Mouse (Mus musculus) ES-E14 (cell line): ENCODE results near the gene Heg1. TPM values are rescaled to one million over a fixed set of nuclear protein-coding genes. Genes with fewer than 3 reads are reported as not detected.

Experiments used
- DNase-seq: peaks from one replicate; pipeline ENCODE4 v3.0.0-alpha.2; 2013; ENCODE audit warnings: low read depth, low spot score
- H3K27ac ChIP-seq: 2 replicates; pipeline ENCODE4 v1.5.1; 2012; ENCODE audit warnings: low read depth, mild to moderate bottlenecking, low read length, moderate library complexity, mixed read lengths; ENCODE audit not compliant: poor library complexity, insufficient read depth, severe bottlenecking
- H3K36me3 ChIP-seq: 2 replicates; pipeline ENCODE4 v1.6.1; 2012; ENCODE audit warnings: mild to moderate bottlenecking, low read length, moderate library complexity, mixed read lengths; ENCODE audit not compliant: control insufficient read depth, poor library complexity, insufficient read depth, severe bottlenecking
- H3K4me1 ChIP-seq, 2 experiments: fragments of 150-350 bp in 1 of 2; sonication (generic) in 1 of 2; 2 replicates each; pipeline ENCODE4 v1.6.1; 2012; ENCODE audit warnings: low read length in 2 of 2, mild to moderate bottlenecking in 1 of 2, mixed read lengths in 1 of 2; ENCODE audit not compliant: control insufficient read depth in 2 of 2, insufficient read depth in 2 of 2, poor library complexity in 1 of 2
- H3K4me3 ChIP-seq, 2 experiments: fragments of 150-350 bp in 1 of 2; sonication (generic) in 1 of 2; 2 replicates each; pipeline ENCODE4 v1.5.1; 2012; ENCODE audit warnings: low read length in 2 of 2, low read depth in 1 of 2, mild to moderate bottlenecking in 1 of 2, mixed read lengths in 1 of 2; ENCODE audit not compliant: insufficient read depth in 1 of 2, poor library complexity in 1 of 2, severe bottlenecking in 1 of 2
- H3K9ac ChIP-seq: 2 replicates; pipeline ENCODE4 v1.6.1; 2012; ENCODE audit warnings: low read depth, mild to moderate bottlenecking, low read length, mixed read lengths; ENCODE audit not compliant: poor library complexity, insufficient read depth, severe bottlenecking
- H3K9me3 ChIP-seq: fragments of 150-350 bp; sonication (generic); 2 replicates; pipeline ENCODE4 v1.6.1; 2012; ENCODE audit warnings: low read depth, mild to moderate bottlenecking, low read length; ENCODE audit not compliant: control insufficient read depth, insufficient read depth
- CHD2 ChIP-seq: IDR thresholded peaks from 2 replicates; pipeline ENCODE4 v1.6.1; 2014; ENCODE audit warnings: mild to moderate bottlenecking, low read depth, low read length, inconsistent platforms
- HCFC1 ChIP-seq: IDR thresholded peaks from 2 replicates; pipeline ENCODE4 v1.6.1; 2012; ENCODE audit warnings: low read length, inconsistent platforms, borderline replicate concordance; ENCODE audit not compliant: insufficient read depth
- MAFK ChIP-seq: IDR thresholded peaks from 2 replicates; pipeline ENCODE4 v1.6.1; 2014; ENCODE audit warnings: mild to moderate bottlenecking, low read depth, low read length, inconsistent platforms; ENCODE audit not compliant: insufficient read depth
- ZC3H11A ChIP-seq: IDR thresholded peaks from 2 replicates; pipeline ENCODE4 v1.6.1; 2012; ENCODE audit warnings: low read depth, mild to moderate bottlenecking, inconsistent platforms, low read length, borderline replicate concordance
- ZNF384 ChIP-seq: IDR thresholded peaks from 2 replicates; pipeline ENCODE4 v1.6.1; 2012; ENCODE audit warnings: low read depth, low read length, inconsistent platforms
- in situ Hi-C, 2 experiments: fragments of 600-800 bp; cut with MboI; formaldehyde crosslinking; loops; one replicate each; pipeline ENCODE4 v1.15.1; 2025; ENCODE audit warnings: low sequenced_read_pairs in 2 of 2, inconsistent platforms in 1 of 2; ENCODE audit not compliant: unreplicated experiment in 2 of 2
- total RNA-seq: library from RNA; depleted of rRNA; stranded (reverse); fragments of 300-350 nt; gene quantifications from 2 replicates; pipeline ENCODE4 v1.2.3, GENCODE M21; 2012; rRNA removed

The Heg1 gene
- total RNA-seq, 1 experiment, result 8.7 TPM

DNA sequence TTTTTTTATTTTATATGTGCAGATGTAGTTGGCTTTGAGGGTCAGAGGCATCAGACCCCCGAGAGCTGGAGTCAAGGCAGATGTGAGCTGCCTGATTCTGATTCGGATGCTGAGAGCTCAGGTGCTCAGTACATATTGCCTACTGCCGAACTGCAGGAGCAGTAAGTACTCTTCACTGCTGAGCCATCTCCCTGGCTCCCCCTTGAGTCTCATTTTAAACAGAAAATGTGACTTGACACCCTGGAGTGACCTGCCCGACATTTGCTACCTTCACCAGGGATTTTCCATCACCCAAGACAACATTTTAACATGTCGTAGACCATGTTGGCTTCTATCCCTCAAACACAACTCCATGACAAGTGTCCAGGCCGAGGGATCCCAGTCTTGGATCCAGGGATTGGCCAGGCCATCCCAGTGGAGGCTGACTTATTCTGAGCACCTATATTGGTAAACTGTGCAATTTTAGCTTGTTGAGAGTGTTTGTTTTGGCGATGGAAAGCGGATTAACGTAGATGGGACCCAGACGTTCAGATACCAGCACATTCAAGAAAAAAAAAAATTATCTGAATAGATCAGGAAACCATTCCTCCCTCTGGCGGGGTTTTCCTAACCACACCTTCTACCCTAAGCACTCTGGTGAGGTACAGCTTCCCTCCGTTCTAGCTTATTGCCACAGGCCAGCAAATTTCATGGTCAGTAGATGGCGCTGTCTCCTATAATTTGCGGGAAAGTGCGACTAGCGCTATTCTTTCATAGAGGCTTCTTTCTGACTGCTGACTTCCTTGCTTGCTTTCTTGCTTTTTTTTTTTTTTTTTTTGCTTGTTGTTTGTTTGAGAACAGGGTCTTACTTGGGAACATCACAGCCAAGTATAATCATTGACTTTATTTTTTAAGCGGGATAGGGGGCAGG is 136.4 kb downstream of the Heg1 start:
- H3K36me3 ChIP-seq, result no peaks in the 10 kb centered on the region
- H3K27ac ChIP-seq, result no peak overlapping the region
- TF ChIP-seq HCFC1 (no peak), ZNF384 (peak; percentile 81), MAFK (no peak), CHD2 (no peak), ZC3H11A (peak; percentile 83)
- H3K4me3 ChIP-seq, result no peak overlapping the region
- DNase-seq, result peak; percentile 87
- H3K9ac ChIP-seq, result no peak overlapping the region
- no peaks in the 10 kb centered on the region for H3K9me3 ChIP-seq
- in situ Hi-C loops, result loop anchor here (5.0 to 25.0 kb wide), 4 partner anchors 124 to 292 kb away; no protein-coding TSS in a partner anchor
- no peaks in the 10 kb centered on the region for H3K4me1 ChIP-seq

Other genes starting within 250 kb of the Heg1 start
- gene Slc12a8, start 167.0 kb upstream of the Heg1 start, total RNA-seq, result 3.7 and 9.0 TPM in 2 replicates
- 0.05 and 0.22 TPM in 2 replicates for gene Muc13, start 109.7 kb downstream of the Heg1 start, total RNA-seq
- gene Itgb5, start 145.3 kb downstream of the Heg1 start, total RNA-seq, result 60.6 and 101 TPM in 2 replicates